Mouse (Mus musculus): Measurements from ENCODE around the gene Crlf1.
"Not testable (repeated sequence)": the region's sequence is repeated elsewhere in the genome, so short reads cannot be mapped to it uniquely, and the experiment has no call there.

Crlf1 gene

GRCm38 (mm10) chr8:70500386-70501301 lies 7.7 kb downstream of the Crlf1 start:
- no peak for DNase-seq

- no peak for DNase-seq
These were observed 9.0 kb downstream of the Crlf1 start for GRCm38 (mm10) chr8:70501820-70502529.

DNA sequence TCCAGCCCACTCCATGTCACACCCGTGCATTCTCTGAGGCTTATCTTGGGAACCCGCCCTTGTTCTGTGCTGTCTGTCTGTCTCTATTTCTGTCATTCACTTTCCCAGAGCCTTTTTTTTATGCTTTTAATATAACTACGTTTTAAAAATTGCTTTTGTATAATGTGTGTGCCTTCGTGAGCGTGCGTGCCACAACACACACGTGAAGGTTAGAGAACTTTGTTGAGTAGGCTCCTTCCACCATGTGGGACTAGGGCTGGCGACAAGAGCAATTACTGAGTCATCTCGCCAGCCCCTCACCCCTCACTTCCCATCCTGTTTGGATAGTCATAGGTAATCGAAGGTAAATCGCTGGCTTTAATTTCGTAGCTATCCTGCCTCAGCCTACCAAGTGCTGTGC lies 9.6 kb downstream of the Crlf1 start:
- DNase-seq: no peak

DNA sequence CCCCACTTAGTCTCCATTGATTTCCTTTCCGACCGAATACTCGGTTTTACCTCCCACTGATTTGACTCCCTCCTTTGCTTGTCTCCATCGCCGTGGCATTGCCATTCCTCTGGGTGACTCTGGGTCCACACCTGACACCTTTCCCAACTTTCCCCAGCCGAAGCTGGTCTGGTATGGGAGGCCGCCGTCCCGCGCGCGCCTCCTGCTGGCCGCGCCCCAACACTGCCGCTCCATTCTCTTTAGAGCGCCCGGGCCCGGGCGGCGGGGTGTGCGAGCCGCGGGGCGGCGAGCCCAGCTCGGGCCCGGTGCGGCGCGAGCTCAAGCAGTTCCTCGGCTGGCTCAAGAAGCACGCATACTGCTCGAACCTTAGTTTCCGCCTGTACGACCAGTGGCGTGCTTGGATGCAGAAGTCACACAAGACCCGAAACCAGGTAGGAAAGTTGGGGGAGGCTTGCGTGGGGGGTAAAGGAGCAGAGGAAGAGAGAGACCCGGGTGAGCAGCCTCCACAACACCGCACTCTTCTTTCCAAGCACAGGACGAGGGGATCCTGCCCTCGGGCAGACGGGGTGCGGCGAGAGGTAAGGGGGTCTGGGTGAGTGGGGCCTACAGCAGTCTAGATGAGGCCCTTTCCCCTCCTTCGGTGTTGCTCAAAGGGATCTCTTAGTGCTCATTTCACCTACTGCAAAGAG lies 10.2 kb downstream of the Crlf1 start:
- no peak for DNase-seq

DNA sequence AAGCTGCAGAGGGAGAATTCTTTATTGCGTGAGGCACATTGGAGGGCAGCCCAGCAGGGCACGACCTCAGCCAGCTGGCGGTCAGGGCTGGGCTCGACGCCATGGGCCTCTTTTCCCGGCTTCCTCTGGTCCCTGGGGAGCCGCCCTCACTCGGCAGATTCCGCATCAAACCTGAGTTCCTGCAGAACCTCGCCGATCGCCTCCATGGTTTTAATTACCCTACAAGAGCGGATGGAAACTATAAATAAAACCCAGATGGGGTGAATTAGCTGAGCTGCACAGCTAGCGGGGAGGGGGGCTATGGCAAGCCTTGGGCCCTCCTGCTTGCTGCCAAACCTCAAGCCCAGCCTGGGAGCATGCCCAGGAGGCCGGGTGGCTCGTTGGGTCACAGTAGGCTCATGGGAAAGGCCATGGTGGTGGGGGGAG lies 11.3 kb downstream of the Crlf1 start:
- DNase-seq: no peak

- DNase-seq: peak; percentile 80
These were observed 11.9 kb downstream of the Crlf1 start for GRCm38 (mm10) chr8:70504851-70505250.

DNA sequence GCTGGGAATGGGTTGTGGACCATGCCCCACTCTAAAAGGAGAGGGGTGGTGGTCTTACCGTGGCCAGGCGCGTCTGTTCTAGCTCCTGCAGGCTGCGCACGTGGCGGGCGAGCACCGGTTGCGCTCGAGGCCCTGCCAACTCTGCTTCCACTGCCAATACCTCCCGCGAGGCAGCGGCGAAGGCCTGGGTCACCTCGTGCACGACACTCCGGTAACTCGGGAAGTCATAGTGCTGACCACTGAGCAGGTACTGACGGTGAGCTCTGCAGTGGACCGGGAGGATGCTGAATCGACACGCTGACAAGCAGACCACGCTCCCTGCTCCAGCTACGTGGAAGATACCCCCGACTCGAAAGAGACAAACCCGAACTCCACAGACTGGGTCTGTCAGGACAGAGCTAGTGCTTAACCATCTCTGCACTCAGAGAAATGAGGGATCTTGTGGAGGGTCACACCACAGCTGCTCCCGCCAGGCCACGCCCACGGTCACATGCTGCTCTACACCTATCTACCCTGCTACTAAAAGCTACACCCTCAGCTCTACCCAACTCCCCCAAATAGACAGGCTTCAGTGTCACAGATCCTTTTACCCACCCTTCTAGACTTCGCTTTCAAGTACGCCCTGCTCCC lies 12.9 kb downstream of the Crlf1 start:
- no peak for DNase-seq

GRCm38 (mm10) chr8:70506328-70507026 lies 13.5 kb downstream of the Crlf1 start, which contains the start of gene Rex1bd:
Gene Rex1bd (minus strand): TSS chr8:70506752.
- DNase-seq: peak; percentile 98

DNA sequence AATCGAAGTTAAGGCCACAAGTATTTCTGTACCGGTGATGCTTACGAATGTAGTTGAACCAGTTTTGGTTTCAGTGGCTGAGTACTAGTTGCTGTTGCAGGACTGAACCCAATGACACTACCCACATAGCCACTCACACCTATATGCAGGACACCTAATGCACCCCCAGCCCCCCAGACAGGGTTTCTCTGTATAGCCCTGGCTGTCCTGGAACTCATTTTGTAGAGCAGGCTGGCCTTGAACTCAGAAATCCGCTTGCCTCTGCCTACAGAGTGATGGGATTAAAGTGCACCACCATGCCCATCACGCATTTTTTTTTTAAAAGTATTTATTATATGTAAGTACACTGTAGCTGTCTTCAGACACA lies 14.1 kb downstream of the Crlf1 start:
- no peak for DNase-seq

DNA sequence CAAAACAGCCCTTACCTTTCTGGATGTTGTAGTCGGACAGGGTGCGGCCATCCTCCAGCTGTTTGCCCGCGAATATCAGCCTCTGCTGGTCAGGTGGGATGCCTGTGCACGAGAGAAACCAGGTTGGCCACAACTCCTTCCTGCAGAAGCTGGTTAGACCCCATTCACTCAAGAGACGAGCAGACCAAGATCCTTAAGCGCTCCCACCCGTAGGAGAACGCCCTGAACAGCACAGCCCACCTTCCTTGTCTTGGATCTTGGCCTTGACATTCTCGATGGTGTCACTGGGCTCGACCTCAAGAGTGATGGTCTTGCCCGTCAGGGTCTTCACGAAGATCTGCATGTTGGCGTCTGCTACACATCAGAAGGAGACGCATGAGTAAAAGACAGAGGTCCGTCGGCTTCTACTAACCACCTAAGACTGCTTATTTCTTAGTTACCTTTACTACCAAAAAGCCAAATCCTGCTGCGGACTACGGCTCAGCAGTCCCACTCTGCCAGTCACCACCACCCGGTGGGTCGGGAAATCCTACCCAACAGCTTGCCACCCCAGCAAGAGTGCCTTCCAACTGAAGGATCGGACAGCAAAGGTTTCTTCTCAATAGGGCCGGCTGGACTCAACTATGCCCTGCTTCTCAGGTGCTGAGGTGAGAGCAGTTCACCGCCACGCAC lies 16.5 kb downstream of the Crlf1 start:
- DNase-seq: no peak

DNA sequence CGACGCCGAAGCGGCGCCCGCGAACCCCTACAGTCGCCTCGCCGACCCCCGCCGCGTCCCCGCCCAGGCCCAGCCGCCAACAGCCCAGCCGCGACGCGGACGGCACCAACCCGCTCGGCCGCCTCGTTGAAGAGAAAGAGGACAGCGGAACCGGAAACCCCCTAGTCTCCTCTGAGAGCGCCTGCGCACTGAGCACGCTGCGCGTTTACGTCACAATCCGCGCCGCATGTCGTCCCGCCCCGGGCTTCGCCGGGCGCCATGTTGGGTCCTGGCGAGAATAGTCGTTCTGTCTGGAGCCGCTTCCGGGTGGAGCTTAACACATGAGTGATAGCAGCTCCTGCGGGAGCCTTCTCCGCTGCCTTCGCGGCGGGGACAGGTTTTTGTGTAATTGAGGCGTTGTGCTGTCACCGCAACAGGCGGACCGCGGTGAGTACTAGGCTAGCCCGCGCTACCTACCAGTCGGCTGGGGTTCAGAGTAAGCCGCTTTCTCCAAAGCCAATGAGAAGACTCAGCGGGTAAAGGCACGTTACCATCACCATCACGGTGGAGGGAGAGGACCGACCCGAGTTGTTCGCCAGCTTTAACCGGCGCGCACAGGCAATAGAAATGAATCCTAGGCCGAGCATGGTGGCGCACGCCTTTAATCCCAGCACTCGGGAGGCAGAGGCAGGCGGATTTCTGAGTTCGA lies 17.4 kb downstream of the Crlf1 start, which contains the start of gene Uba52:
Gene Uba52 (minus strand): TSS at position 574 of the 688 bp plus-strand sequence.
- DNase-seq: peak; percentile 96

- not testable (repeated sequence) for DNase-seq
These were observed 18.2 kb downstream of the Crlf1 start for GRCm38 (mm10) chr8:70511174-70511573.

DNA sequence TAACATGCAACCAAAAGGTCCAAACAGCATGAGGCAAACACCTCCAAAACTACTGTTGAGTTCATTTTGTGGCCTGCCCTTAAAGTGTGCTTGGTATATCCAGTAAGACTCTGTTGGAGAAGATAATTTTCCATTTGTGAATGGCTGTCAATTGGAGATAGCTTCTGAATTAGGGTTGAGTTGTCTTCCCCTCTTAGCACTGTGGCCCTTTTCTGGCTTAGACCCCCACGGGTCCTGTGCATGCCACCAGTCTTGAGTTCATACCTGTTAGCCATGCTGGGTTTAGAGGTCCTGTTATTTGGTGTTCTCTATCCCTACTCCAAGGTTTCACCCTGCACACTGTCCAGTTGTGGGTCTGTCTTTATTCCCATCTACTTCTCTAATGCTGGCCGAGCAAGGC lies 18.8 kb downstream of the Crlf1 start:
- no peak for DNase-seq

- DNase-seq: no peak
These were observed 19.4 kb downstream of the Crlf1 start for GRCm38 (mm10) chr8:70512253-70512903.

DNA sequence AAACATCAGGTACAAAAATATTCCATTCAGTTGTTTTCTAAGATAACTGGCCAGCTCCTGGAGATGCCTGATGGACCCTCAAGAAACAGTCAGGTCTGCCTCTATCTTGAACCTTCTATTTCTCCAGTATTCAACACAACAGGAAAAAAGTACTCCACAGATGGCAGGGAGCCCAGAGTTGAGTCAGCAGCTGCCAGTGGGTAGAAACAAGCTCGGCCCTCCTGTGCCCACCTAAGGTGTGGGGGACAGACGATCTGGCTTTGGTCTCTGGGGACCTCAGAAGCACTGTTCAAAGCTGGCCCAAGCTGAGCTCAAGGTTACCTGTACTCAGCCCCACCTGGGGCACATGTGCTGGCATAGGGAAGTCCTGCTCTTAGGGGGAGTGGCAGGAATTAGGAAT lies 20.5 kb downstream of the Crlf1 start:
- DNase-seq: no peak

- no peak for DNase-seq
These were observed 25.1 kb downstream of the Crlf1 start for GRCm38 (mm10) chr8:70517940-70518643.

DNA sequence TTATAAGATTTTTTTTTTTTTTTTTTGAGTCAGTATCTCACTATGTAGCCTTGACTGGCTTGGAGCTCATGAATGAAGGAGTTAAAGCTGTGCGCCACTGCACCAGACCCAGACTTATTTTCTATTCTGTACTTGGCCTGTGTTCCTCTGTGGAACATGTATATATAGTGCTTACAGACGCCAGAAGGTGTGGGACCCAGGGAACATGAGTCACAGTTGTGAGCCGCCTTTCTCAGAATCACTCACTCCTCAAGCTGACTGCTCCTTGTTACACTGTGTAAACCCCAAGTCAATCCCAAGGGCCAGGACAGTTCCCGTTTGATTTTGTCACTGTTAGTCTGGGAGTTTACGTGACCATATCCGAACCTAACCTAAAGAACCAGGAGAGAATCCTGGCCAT lies 26.1 kb downstream of the Crlf1 start:
- no peak for DNase-seq

DNA sequence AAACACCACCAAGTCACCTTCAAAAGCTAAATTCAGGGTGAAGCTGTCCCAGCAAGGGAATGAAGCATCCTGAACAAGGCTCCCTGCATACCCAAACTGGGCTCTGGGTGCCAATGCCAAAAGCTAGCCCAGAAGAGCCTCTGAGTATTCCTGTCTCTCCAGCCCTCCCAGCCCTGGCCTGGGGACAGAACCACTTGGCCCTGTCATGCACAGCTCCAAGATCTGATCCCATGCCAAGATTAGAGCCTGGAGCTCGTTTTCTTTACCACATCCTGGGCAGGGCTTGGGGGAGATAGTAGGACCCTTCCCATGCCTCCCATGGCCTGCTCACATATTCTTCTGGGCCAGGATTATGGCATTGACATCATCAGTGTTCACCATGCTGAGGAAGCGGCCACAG lies 26.6 kb downstream of the Crlf1 start:
- no peak for DNase-seq

GRCm38 (mm10) chr8:70522592-70523403 lies 29.8 kb downstream of the Crlf1 start:
- peak; percentile 95 for DNase-seq
